Mouse (Mus musculus): ENCODE measurements at regions not wholly inside any gene's neighbourhood (a gene's known extent, or its start where the extent isn't known, plus 50 kb on each side); places are given as distances from the start of the nearest gene placed in this dataset.

- Histone ChIP-seq H3K4me2 (replicated peaks; ENCODE audit: low read depth, low read length) (no peak overlapping the region), H3K4me1 (replicated peaks; ENCODE audit: control insufficient read depth, insufficient read depth, low read length) (no peaks in the 10 kb centered on the region), H3K9me3 (ENCODE audit: control insufficient read depth, low read length) (no peaks in the 10 kb centered on the region), H3K27ac (ENCODE audit: low read depth, low read length) (no peak overlapping the region), H3K36me3 (ENCODE audit: control insufficient read depth, insufficient read depth, low read length) (no peaks in the 10 kb centered on the region), H3K4me3 (ENCODE audit: low read depth, low read length) (no peak overlapping the region), H3K27me3 (ENCODE audit: control insufficient read depth, insufficient read depth, low read length) (no peaks in the 10 kb centered on the region), H3K9ac (ENCODE audit: low read depth, low read length) (no peak overlapping the region)
- DNase-seq (ENCODE audit: low spot score): no peak
- no peak for ATAC-seq (ENCODE audit: low FRiP score)
Observed at GRCm38 (mm10) chr9:26060834-26061233, 579.5 kb downstream of the Eepd1 start.

GRCm38 (mm10) chr9:26077057-26077456 lies 595.7 kb downstream of the Eepd1 start:
- H3K27me3 ChIP-seq (ENCODE audit: control insufficient read depth, insufficient read depth, low read length): no peaks in the 10 kb centered on the region
- ATAC-seq (ENCODE audit: low FRiP score) (no peak), DNase-seq (ENCODE audit: low spot score) (no peak)
- no peak overlapping the region for H3K4me3 ChIP-seq (ENCODE audit: low read depth, low read length)
- no peak overlapping the region for H3K27ac ChIP-seq (ENCODE audit: low read depth, low read length)
- H3K9me3 ChIP-seq (ENCODE audit: control insufficient read depth, low read length): no peaks in the 10 kb centered on the region
- H3K4me2 ChIP-seq (replicated peaks; ENCODE audit: low read depth, low read length): no peak overlapping the region
- H3K36me3 ChIP-seq (ENCODE audit: control insufficient read depth, insufficient read depth, low read length): no peaks in the 10 kb centered on the region
- no peak overlapping the region for H3K9ac ChIP-seq (ENCODE audit: low read depth, low read length)
- WGBS: 79% methylated on average over 2 of the region's 2 CpGs
- no peaks in the 10 kb centered on the region for H3K4me1 ChIP-seq (replicated peaks; ENCODE audit: control insufficient read depth, insufficient read depth, low read length)

GRCm38 (mm10) chr9:26086524-26086923 lies 605.2 kb downstream of the Eepd1 start:
- Histone ChIP-seq H3K9me3 (ENCODE audit: control insufficient read depth, low read length) (no peaks in the 10 kb centered on the region), H3K4me1 (replicated peaks; ENCODE audit: control insufficient read depth, insufficient read depth, low read length) (no peaks in the 10 kb centered on the region), H3K27me3 (ENCODE audit: control insufficient read depth, insufficient read depth, low read length) (no peaks in the 10 kb centered on the region), H3K36me3 (ENCODE audit: control insufficient read depth, insufficient read depth, low read length) (no peaks in the 10 kb centered on the region), H3K9ac (ENCODE audit: low read depth, low read length) (no peak overlapping the region), H3K4me2 (replicated peaks; ENCODE audit: low read depth, low read length) (no peak overlapping the region), H3K4me3 (ENCODE audit: low read depth, low read length) (no peak overlapping the region), H3K27ac (ENCODE audit: low read depth, low read length) (no peak overlapping the region)
- ATAC-seq (ENCODE audit: low FRiP score) (no peak), DNase-seq (ENCODE audit: low spot score) (no peak)
- WGBS: 75% methylated on average over 2 of the region's 2 CpGs

- no peaks in the 10 kb centered on the region for H3K36me3 ChIP-seq (ENCODE audit: control insufficient read depth, insufficient read depth, low read length)
- no peaks in the 10 kb centered on the region for H3K9me3 ChIP-seq (ENCODE audit: control insufficient read depth, low read length)
- DNase-seq (ENCODE audit: low spot score): peak; percentile 0
- no peak overlapping the region for H3K9ac ChIP-seq (ENCODE audit: low read depth, low read length)
- H3K4me2 ChIP-seq (replicated peaks; ENCODE audit: low read depth, low read length): no peak overlapping the region
- H3K27ac ChIP-seq (ENCODE audit: low read depth, low read length): no peak overlapping the region
- no peaks in the 10 kb centered on the region for H3K4me1 ChIP-seq (replicated peaks; ENCODE audit: control insufficient read depth, insufficient read depth, low read length)
- 76% methylated on average over 10 of the region's 10 CpGs for WGBS
- no peak overlapping the region for H3K4me3 ChIP-seq (ENCODE audit: low read depth, low read length)
- ATAC-seq (ENCODE audit: low FRiP score): no peak
- no peaks in the 10 kb centered on the region for H3K27me3 ChIP-seq (ENCODE audit: control insufficient read depth, insufficient read depth, low read length)
Observed at GRCm38 (mm10) chr9:26092061-26092687, 610.8 kb downstream of the Eepd1 start.

DNA sequence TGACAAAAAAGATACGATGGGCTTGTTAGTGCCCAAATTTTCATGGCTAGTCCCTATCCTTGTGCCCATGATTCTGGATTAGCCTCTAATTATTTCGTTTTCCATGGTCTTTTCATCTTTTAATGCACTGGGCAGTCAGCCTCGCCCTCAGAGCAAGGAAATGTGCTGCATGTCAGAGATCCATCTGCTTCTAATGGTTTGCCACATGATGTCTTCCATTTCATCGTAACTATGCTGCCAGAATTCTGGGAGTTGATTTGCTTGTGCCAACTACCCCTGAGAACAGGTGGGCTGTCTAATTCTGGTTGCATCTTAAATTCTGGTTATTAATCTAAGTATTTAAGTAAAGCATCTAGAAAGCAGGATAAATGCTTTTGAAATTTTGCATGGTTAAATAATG lies 622.8 kb downstream of the Eepd1 start:
- H3K4me2 ChIP-seq (replicated peaks; ENCODE audit: low read depth, low read length): no peak overlapping the region
- H3K9ac ChIP-seq (ENCODE audit: low read depth, low read length): no peak overlapping the region
- H3K27ac ChIP-seq (ENCODE audit: low read depth, low read length): no peak overlapping the region
- DNase-seq (ENCODE audit: low spot score) (no peak), ATAC-seq (ENCODE audit: low FRiP score) (no peak)
- 79% methylated on average over 4 of the region's 4 CpGs for WGBS
- no peaks in the 10 kb centered on the region for H3K36me3 ChIP-seq (ENCODE audit: control insufficient read depth, insufficient read depth, low read length)
- H3K4me1 ChIP-seq (replicated peaks; ENCODE audit: control insufficient read depth, insufficient read depth, low read length): no peaks in the 10 kb centered on the region
- H3K9me3 ChIP-seq (ENCODE audit: control insufficient read depth, low read length): no peaks in the 10 kb centered on the region
- no peak overlapping the region for H3K4me3 ChIP-seq (ENCODE audit: low read depth, low read length)
- no peaks in the 10 kb centered on the region for H3K27me3 ChIP-seq (ENCODE audit: control insufficient read depth, insufficient read depth, low read length)

- Histone ChIP-seq H3K36me3 (ENCODE audit: control insufficient read depth, insufficient read depth, low read length) (no peaks in the 10 kb centered on the region), H3K27me3 (ENCODE audit: control insufficient read depth, insufficient read depth, low read length) (no peaks in the 10 kb centered on the region), H3K27ac (ENCODE audit: low read depth, low read length) (no peak overlapping the region), H3K4me3 (ENCODE audit: low read depth, low read length) (no peak overlapping the region), H3K9ac (ENCODE audit: low read depth, low read length) (no peak overlapping the region), H3K4me2 (replicated peaks; ENCODE audit: low read depth, low read length) (no peak overlapping the region), H3K4me1 (replicated peaks; ENCODE audit: control insufficient read depth, insufficient read depth, low read length) (no peaks in the 10 kb centered on the region), H3K9me3 (ENCODE audit: control insufficient read depth, low read length) (no peaks in the 10 kb centered on the region)
- DNase-seq (ENCODE audit: low spot score) (no peak), ATAC-seq (ENCODE audit: low FRiP score) (no peak)
- 91% methylated on average over 2 of the region's 2 CpGs for WGBS
Observed at GRCm38 (mm10) chr9:26121986-26122385, 611.5 kb upstream of the B3gat1 start.

DNA sequence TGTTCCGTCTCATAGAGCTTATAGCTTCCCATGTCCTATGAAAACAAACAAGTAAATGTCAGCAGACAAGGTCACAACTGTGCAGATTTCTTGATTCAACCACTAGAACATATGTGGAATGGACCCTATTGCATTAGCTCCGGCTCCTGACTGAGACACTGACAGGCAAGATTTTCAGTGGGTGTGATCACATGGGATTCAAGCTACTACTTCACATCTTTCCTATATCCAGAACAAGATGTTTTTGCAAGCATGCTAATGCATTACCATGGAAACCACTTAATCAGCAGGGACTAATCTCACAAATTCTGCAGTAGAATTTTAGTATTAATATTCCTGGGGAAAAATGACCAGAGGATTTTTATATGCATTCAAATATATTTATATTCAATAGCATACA lies 598.9 kb upstream of the B3gat1 start:
- ATAC-seq (ENCODE audit: low FRiP score) (no peak), DNase-seq (ENCODE audit: low spot score) (no peak)
- Histone ChIP-seq H3K4me1 (replicated peaks; ENCODE audit: control insufficient read depth, insufficient read depth, low read length) (no peaks in the 10 kb centered on the region), H3K4me2 (replicated peaks; ENCODE audit: low read depth, low read length) (no peak overlapping the region), H3K9me3 (ENCODE audit: control insufficient read depth, low read length) (no peaks in the 10 kb centered on the region), H3K27me3 (ENCODE audit: control insufficient read depth, insufficient read depth, low read length) (no peaks in the 10 kb centered on the region), H3K27ac (ENCODE audit: low read depth, low read length) (no peak overlapping the region), H3K4me3 (ENCODE audit: low read depth, low read length) (no peak overlapping the region), H3K36me3 (ENCODE audit: control insufficient read depth, insufficient read depth, low read length) (no peaks in the 10 kb centered on the region), H3K9ac (ENCODE audit: low read depth, low read length) (no peak overlapping the region)
- WGBS: 87% methylated on average over 2 of the region's 2 CpGs
